Mouse (Mus musculus) testis, adult 2 months (tissue): ENCODE measurements at regions not wholly inside any gene's neighbourhood (a gene's known extent, or its start where the extent isn't known, plus 50 kb on each side); places are given as distances from the start of the nearest gene placed in this dataset.

Experiments used
- CTCF ChIP-seq: fragments of 200-500 bp; IDR thresholded peaks from 2 replicates; pipeline ENCODE4 v1.5.1; 2012; ENCODE audit warnings: low read depth, mild to moderate bottlenecking, inconsistent platforms, low read length, moderate library complexity; ENCODE audit not compliant: control insufficient read depth, insufficient read depth, insufficient replicate concordance
- POLR2A ChIP-seq: fragments of 200-500 bp; IDR thresholded peaks from 2 replicates; pipeline ENCODE4 v1.6.1; 2012; ENCODE audit warnings: low read depth, mild to moderate bottlenecking, inconsistent platforms, low read length, moderate library complexity; ENCODE audit not compliant: control insufficient read depth

- TF ChIP-seq CTCF (no peak), POLR2A (no peak)
Observed at GRCm38 (mm10) chr19:56011292-56011691, 269.7 kb downstream of the Tcf7l2 start.
